Mouse (Mus musculus) ZHBTc4 (cell line): Measurements from ENCODE around the gene Hdc.
"Not testable (repeated sequence)": the region's sequence is repeated elsewhere in the genome, so short reads cannot be mapped to it uniquely, and the experiment has no call there.

Experiments
- DNase-seq: peaks from one replicate; pipeline ENCODE4 v3.0.0-alpha.2; 2011; ENCODE audit warnings: low read depth, low spot score

The Hdc gene

DNA sequence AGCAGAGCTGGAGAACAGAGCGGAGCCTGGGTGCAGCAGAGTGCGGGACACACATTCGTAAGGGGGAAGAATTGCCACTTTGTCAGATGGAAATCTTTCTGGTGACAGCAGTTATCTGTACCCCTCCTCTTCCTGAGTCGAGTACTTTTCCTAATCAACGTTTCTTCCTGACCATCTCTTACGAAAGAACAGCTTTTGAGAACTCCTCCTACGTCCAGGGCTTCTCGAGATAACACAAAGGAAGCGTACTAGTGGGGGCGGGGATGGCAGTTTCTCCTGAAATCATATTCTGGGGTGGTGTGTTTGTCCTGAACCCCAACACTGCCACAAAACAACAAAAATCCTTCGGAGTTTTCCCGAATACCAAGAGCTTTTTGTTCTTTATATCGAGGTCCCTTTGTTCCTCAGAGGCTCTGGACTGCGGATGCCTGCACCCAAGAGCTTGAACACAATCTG is at the start of gene Hdc:
TSS of gene Hdc (minus strand) at position 51 of the 456 bp plus-strand sequence.
- DNase-seq: no peak

DNA sequence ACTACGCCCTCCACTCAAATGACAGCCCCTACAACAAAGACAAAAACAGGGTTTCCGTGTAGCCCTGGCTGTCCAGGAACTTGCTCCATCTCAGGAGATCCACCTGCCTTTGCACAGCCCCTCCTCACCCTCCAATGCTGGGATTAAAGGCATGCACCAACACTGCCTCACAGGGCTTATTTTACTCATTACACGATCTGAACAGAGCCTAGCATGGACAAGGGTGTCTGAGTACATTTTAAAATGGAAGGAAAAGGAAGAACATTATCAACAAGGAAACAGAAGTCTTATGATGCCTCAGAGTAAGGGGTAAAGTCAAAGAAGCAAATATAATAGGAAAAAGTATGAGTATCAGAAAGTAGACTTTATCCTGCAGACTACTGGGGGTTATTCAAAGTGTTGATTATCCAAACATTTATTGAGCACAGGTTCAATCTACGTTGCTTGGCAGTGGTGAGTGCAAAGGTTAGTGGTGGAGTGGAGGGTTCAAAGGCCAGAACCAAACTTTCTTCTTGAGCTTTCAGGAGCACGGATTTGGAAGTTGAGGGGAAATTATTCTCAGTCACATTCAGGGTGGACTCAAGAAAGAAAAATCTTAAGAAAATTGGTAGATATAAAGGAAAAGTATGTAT is 49.6 kb upstream of the Hdc start:
- no peak for DNase-seq

DNA sequence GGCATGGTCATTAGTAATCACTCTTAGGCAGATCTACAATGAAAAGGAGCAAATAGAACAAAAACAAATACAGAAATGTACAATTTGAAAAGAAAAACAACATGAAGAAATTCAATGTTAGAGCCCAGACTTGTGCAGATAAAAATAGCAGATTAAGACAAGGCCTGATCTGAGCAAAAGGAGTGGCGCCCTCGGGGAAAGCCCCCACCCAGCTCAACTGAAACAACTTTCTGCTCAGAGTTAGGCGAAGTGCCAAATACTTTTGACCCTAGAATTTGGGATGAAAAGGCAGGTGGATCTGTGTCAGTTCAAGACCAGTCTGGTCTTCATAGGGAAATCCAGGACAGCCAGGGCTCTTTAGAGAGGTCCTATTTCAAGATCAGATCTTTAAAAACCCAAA is 46.9 kb upstream of the Hdc start:
- no peak for DNase-seq

DNA sequence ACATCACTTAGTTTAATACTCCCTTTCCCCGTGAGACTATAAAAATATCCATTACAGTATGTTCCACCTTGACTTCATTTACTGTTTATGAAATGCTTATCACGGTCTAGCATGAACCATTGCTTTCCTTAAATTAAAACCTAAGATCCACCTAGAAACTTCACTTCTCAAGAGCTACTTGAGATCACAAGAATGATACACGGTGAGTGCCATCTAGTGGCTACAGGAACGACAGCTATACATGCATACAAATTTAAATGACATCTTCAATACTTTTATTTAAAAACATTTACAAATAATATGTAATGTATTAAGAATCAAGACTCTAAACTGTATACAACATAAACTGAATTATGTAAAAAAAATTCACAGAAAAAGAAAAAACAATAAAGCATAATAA is 44.4 kb upstream of the Hdc start:
- peak; percentile 57 for DNase-seq

DNA sequence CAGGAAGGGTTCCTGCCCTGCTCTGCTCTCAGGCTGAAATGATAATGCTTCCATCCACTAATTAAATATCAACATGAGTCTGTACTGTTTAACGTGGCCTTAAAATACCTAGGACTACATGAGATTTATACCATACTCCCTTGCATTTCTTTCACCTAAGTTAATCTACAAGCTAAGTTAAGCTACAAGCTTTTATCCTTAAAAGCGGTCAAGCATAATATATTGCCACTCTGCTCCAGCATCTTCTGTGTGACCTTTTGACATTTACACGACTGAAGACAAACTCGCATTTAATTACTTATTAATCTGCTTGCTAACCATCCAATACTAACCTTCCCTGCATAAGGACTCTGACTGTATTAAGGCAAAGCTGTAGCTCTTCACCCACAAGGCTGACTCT is 33.8 kb upstream of the Hdc start:
- DNase-seq: no peak

DNA sequence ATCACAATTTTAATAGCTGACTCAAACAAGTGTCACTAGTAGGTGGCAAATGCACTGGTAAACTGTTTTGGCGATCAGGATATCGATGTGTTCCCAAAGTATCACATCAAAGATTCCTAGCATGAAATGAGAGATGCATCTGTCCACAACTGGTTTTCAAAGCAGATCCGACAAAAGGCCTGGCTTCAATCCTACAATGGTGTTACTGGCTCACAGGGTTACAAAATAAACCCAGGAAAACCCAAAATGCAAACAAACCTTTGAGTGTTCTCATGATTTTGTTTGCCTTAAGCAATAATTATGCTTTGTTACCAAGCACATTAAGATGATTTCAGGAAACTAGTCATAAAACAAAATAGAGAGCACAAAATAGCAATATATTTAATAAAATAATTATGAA is 28.7 kb upstream of the Hdc start:
- DNase-seq: no peak

DNA sequence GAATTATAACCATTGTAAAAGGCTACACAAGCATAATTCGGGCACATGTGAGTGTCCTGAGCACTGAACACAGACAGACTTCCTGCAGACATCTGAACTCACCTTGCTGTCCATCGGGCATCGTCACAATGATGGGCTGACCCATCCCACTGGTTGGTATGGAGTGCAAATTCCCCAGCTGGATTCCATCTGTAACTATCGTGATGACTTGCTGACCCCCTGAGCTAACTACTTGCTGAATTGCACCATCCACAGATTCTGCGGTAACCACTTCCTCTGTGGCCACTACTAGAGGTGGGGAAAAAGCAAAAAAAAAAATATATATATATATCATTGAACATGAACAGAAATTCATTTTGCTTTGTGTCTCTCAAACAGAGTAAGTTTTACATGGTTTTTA is 27.4 kb upstream of the Hdc start:
- no peak for DNase-seq

DNA sequence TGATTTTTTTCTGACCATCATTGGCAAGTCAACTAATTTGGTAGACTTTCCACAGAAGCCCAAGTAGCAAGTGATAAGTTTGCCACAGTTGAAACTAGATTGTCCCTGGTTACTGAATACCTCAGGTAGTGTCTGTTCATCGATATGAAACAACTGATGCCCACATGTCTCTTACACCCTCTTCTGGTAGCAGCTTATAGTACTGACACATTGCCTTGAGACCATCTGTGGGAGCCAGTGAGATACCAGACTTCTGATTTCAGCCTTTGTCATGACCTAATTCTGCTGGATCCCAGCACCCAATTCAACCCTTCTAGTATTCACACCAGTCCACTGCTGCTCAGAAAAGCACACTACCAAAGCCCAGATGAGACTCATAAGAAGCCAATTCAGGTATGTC is 25.7 kb upstream of the Hdc start:
- DNase-seq: no peak

DNA sequence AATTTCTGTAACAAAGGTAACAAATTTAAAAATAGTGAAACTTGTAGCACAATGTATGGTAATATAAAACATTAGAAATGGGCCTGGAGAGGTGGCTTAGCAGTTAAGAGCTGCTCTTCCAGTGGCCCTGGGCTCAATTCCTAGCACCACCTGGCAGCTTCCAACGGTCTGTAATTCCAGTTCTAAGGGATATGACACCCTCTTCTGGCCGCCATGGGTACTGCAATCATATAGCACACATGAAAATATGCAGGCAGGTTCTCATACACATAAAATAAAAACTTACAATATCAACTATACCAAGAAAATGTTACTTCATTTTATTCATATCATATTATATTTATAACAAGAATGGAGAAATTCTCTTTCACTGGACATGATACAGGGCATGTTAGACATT is 21.2 kb upstream of the Hdc start:
- DNase-seq: peak; percentile 28

DNA sequence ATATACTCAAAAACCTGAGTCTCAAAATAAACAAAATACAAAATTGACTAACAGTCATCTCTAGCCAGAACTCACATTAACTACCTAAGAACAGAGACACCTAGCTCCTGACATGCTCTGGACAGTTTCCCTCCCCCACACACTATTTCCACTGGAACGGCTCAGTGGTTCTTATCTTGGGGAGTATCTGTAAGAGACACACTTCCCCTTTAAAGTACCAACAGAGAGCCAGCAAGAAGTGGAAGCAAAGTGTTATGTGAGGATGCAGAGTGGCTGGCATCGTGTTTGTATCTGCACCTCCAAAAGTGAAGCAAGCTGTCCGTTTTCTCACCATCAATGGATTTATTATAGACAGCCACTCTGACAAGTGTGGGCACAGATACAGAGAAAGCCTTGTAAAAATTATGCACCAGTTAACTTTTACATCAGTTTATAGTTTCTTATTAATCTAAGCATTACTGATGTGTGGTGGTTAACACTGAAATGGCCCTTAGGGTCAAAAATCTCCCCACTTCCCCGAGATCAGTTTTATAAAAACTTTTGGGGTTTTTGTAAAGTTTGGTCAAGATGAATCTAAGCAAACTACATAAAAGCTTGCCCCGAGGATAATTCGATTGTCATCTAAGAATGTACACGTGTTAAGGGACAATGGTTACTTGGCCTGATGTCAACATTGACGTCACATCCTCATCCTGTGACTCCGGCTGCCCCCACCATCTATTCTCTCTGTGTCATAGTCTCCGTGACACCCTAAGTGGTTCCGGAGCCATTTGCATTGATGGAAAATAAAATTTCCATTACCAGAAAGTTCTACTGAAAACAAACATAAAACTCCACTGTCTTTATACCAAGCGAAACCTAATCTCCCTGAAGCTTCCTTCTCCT is 17.1 kb upstream of the Hdc start:
- no peak for DNase-seq

DNA sequence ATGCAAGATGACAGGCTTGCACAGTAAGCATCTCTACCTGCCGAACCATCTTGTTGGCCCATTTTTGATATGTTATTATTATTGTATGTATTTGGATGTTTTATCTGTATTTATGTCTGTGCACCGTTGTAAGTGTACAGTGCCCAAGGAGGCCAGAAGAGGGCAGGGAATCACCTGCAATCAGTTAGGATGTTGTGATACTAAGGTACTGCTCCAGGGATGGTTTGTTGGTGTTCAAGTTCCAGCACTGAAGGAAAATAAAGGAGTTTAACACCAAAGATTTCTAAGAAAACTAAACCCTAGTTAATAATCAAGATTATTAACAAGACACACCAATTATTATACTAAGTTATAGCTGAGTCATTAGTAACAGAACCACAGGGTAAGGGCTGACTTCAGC is 14.1 kb upstream of the Hdc start:
- no peak for DNase-seq

DNA sequence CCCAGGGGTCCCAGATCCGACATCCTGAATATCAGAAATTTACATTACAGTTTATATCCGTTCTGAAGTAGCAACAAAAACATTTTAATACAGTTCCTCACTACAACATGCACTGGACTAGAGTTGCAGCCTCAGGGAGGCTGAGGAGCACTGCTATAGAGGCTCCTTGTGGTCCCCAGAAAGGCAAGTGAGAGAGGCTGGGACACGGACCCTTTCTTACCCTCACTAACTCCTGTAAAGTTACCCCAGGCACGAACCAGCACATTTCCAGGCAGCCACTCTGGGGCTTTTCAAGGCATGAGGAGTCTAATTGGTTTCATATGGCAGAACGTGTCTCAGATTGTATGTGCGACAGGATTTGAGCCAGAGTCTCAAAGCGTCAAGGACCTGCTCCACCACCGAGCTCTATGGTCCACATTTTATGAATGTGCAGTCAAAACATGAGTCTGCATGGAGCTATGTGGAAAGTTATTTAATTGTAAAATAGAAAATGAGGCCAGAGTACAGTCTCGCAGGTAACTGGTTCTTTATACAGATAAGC is 9.4 kb upstream of the Hdc start:
- no peak for DNase-seq

DNA sequence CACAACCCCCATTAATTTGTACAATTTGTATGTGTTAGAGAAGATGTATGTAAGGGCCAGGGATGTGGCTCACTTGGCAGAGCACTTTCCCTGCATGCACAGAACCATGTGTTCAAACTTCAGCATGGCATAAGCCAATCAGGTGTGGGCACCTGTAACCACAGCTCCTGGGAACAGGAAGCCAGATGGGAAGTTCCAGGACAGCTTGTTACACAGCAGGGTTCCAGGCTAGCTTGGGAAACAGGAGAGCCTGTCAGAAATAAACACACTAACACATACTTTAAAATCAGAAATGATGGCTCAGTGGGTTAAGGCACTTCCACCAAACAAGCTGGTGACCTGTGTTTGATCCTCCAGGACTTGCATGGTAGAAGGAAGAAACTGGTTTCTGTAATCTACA is 4.0 kb upstream of the Hdc start:
- DNase-seq: no peak

DNA sequence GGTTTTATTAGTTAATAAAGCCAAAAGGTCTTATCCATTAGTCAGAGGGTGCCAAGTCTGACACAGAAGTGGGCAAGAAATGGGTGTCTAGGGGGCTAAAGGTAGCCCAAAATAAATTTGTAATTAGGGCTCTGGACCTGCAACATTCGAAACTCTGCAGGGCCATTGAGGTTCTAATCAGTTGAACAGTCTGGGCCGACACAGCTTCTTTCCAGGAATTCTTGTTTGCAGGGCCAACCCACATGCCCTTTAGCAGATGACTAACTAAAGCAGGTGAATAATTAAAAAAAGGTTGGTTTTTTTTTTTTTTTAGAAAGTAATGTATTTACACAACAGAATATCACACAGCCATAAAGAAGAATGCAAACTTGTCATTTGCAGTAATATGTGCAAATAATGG is 3.4 kb upstream of the Hdc start:
- no peak for DNase-seq

DNA sequence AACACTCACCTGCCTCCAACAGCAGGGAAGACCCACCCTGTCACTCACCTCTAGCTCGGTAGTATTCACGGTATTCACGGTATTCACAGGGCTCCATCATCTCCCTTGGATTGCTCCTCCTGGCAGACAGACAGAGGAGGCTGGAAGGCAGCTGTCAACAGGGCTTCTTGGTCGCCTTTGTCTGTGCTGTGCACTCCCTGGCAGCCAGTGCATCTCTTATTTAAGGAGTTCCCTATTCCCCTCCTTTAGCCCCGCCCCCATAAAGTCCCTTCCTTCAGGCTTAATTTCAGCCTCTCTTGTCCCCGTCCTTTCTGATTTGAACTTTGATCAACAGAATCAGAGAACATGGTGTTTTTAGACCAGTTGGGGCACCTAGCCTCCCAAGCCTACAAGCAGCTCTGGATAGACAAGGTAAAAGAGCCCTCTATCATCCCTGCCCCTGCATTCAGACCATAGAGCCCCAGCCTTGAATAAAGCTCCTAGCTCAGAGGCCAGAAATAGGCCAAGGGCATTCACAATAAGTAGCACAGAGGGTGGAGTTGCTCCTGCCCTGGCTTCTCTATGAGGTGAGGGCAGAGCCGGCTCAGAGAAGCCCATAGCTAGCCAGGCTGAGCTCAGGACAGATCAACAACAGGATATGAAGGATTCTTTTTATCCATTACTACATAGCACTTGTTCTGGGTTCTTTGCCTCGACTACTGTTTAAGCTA is 474 bp downstream of the Hdc start:
- peak; percentile 39 for DNase-seq

DNA sequence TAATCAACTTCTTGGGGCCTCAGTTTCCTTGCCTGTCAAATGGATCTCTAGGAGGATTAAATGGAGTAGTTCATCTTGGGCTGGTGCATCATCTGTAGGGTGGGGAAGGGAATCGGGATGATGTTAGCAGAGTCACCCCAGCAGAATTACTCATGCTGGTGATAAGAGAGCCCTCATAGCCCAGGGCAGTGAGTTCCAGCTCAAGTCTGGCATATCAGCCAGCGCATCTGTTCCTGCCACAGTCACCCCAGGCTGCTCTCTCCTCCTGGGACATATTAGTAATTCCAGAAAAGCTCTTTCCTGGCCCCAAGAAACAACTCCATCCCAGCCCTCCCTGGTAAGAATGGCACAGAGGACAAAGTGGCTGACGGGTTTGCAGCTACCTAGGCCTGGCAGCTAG is 3.7 kb downstream of the Hdc start:
- no peak for DNase-seq

DNA sequence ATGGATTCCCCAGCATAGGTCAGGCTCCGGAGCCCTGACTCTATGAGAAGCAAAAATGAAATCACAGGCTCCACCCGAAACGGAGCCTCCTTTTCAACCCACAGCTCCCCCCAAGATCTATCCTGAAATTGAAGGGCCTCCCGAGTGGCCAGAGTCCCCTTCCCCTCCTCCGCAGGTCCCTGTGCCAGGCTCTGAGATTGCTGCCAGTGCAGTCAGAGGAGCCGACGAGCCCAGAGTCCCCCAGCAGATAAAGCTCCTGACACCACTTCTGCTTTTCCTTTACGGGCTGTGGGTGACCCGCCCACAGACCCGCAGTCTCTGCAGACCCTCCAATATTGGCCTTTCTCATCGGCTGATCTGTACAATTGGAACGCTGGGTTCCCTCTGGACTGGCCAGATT is 9.5 kb downstream of the Hdc start:
- DNase-seq: not testable (repeated sequence)

DNA sequence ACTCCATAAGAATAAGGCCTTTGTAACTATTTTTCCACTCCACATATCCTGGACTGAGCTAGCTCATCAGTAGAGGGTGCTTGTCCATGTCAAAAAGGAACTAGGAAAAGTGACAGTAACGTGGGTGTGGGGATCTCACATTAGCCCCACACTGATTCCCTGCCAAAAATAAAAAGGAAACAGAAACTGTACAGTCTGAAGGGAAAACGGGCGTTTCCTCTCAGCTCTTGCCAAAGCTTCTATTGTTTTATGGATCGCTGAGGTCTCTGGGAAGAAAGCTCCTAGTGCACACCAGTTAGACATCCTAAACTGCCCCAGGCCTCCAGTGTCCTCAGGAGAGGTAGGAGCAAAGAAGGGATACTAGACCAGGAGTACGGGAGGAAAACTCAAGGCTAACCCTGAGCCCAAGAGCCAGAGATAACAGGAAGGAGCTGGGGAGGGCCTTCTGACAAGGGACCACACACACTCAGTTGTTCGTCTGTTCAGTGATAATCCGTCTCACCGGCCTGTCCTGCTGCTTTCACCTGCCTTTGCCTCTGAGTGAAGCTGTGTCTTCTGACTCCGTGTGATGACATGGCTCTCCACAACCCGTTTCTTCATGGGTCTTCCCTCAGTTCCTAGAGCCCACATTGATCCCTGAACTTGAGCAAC is 11.4 kb downstream of the Hdc start:
- no peak for DNase-seq

DNA sequence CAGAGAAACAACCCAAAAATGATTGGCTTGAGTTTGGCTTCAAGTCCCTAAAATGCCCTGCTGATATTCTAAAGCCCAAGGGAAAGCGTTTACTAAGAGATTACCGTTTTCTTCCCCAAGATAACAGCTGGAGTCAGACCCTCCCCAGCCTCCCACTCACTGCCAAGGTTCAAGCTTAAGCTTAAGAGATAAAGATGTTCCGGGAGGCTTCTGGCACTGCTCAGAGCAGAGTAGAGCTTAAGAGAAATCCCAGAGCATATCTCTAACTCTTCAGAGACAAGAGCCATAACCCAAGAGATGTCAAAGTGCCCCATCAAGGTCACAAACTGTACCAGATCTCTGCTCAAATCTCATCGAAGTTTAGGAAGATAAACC is 12.4 kb downstream of the Hdc start:
- no peak for DNase-seq

DNA sequence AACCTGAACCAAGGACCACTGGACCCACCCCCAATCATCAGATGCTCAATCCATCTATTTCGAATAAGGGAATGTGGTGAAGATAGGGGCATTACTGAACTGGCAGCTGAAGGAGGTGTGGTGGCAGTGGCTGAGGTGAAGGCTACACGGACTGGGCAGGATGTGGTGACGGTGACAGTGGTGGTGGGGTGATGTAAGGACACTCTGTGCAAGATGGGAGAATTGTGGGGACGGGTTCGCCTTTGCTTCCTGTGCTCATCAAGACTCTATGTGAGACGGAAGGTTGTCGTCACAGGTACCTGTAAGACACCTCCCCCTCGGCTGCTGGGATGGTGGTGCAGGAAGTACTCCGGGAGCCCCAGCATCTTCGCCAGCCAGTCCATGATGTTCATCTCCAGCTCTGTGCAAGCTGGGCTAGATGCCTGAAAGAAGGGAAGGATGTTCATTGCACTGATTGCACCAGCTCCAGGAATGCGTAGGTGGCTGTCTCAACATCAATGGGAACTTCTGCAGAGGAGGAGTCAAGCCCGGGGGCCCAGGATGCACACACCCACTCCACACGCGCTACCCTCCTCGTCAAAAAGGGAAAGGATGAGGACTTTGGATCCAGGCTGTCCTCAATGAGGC is 12.9 kb downstream of the Hdc start:
- DNase-seq: no peak

DNA sequence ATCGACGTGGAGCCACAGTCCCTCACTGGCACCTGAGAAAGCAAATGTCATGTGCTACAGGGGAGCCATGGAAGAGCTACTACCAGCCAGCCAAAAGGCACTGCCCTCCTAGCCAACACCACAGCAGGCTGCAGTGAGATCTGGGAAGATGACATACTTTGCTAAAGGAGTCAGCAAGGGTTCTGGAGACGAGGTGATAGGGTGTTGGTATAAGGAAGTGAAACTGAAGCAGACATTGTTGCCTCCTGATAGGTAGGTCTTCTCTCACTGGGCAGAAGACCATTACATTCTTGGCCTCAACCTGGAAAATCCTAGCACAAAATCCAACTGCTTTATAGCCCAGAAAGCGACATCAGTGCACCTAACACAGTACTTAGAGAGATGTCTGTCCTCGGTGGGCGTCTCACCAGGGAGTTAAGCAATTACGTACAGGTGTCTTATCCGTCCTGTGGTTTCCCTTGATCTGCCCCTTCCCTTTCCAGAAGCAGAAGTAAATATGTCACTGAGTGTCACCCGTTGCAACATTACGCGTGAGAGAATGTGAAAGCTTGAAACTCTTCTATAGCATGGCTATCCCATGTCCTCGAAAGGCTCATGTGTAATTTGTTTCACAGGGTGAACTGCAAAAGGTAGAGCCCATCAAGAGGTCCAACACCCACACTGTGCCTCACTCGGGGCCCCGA is 17.0 kb downstream of the Hdc start:
- no peak for DNase-seq
